Mouse (Mus musculus) C2C12 (cell line): Measurements from ENCODE around the gene Lpar1.

Experiments used
- CTCF ChIP-seq: IDR thresholded peaks from one replicate; pipeline ENCODE4 v1.5.1; 2011; ENCODE audit not compliant: control insufficient read depth, insufficient read depth, insufficient read length
- MAX ChIP-seq: IDR thresholded peaks from one replicate; pipeline ENCODE4 v1.6.1; 2011; ENCODE audit warnings: mild to moderate bottlenecking, control low read depth
- MYOD1 ChIP-seq: IDR thresholded peaks from one replicate; pipeline ENCODE4 v1.6.1; 2011; ENCODE audit warnings: low read depth; ENCODE audit not compliant: control insufficient read depth, insufficient read length
- USF1 ChIP-seq: IDR thresholded peaks from one replicate; pipeline ENCODE4 v1.6.1; 2011; ENCODE audit warnings: low read depth, mild to moderate bottlenecking, control low read depth, moderate library complexity

DNA sequence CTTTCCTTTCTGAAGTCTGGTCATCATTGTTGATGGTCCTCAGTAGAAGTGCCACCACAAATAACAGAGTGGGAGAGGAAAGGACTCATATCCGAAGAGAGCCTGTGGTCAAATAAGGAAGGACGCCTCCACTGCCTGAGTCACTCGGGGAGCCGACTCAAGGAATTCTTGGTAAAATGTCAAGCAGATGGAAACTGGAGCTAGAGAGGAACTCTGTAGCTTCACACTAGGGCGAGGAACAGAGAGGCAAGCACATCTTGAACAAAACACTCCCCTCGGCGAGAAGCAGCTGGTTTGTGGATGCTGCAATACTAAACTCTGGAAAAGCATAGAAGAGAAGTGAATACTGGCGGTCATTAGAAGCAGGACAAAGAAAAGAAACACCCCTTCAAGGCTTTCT lies 76.0 kb downstream of the Lpar1 start:
- TF ChIP-seq USF1 = no peak
- TF ChIP-seq CTCF = no peak
- no peak for TF ChIP-seq MAX
- TF ChIP-seq MYOD1 = no peak
